Mouse (Mus musculus): ENCODE measurements around the gene Sco1. TPM values are rescaled to one million over a fixed set of nuclear protein-coding genes. Genes with fewer than 3 reads are reported as not detected.

The Sco1 gene
- 1 to 10 TPM; 4.9 to 5.8 TPM for total RNA-seq (2023)

DNA sequence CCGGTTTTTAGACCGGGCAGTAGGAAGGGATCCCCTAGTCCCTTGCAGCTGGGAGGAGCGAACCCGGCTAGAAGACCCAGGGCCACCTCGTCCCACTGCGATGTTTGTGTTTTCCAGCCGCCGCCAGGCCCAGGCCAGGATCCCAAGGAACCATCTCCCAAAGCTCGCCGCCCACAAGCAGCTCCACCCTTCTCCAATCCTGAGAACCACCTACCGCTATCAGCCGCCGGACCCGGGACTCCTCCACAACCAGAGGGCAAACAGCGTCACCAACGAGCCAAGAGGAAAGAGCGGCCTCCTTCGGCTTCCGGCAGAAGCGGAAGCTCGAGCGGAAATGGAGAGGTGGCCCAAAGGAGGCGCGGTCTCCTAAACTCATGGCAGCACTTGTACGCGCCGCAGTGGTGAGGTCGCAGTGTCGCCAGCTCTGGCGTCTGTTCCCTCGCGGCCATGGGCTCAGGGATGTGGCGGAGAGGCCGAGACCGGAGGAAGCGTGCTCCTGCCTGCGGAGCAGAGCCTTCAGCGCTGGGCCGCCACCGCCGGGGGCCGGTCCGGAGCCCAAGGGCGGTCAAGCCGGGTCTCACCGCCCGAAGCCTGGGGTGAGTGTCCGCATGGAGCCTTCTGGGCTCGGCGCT is at the start of gene Sco1, which contains the start of gene Adprm:
Gene Sco1 (plus strand): TSS at position 350 of the 632 bp plus-strand sequence.
Gene Adprm (minus strand): TSS at position 274 of the 632 bp plus-strand sequence.

DNA sequence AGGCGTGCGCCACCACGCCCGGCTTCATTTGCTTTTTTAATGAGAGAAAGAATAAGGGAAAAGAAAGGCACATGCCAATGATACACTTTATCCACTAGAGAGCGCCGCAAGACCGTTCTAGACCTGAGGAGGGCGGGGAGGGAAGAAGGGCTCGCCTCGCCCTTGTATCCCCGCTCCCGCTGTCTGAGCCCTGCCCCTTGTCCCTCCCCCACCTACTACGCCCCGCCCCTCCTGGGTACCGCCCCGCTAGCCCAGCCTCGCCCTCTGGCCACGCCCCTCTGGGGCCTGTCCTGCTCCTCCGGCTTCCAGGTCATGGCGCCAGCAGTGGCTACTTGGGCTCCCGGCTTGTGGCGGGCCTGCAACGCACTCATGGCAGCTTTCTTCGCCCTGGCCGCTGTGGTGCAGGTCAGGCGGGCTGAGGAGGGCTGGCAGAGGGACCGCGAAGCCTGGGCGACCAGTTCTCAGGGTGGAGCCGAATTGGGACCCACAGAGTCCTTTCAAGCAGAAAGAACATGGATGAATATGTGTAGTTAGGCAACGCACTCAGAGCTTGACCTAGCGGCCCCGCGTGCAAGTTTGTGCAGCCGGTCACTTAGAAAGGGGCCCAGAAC is 27.5 kb upstream of the Sco1 start, which contains the start of gene Tmem220:
Gene Tmem220 (plus strand): TSS at position 288 of the 611 bp plus-strand sequence.

GRCm38 (mm10) chr11:67078000-67078399 is 25.5 kb downstream of the Sco1 start, which contains the start of gene Myh3:
Gene Myh3, plus strand, starts transcription at chr11:67078300.

Other genes starting within 250 kb of the Sco1 start
- not detected for gene Pirt, start 140.7 kb upstream of the Sco1 start, total RNA-seq (2023)
- not detected for gene Tmem238l, start 96.0 kb upstream of the Sco1 start, total RNA-seq (2023)
- 1 to 10 TPM; 1.1 to 1.6 TPM for gene Tmem220, start 27.5 kb upstream of the Sco1 start, total RNA-seq (2023)
- gene Adprm, start 76 bp upstream of the Sco1 start, total RNA-seq (2023), result 10 to 100 TPM; 22.6 TPM
- not detected for gene Myh3, start 25.6 kb downstream of the Sco1 start, total RNA-seq (2023)
- under 1 TPM; 0.07 to 0.09 TPM for gene Myh2, start 118.4 kb downstream of the Sco1 start, total RNA-seq (2023)
- gene Myh1, start 147.4 kb downstream of the Sco1 start, total RNA-seq (2023), result not detected
- under 1 TPM in 1 of 2 experiments, not detected in 1; 0.07 TPM for gene Myh4, start 185.4 kb downstream of the Sco1 start, total RNA-seq (2023)
- gene Myh8, start 224.5 kb downstream of the Sco1 start, total RNA-seq (2023), result not detected